Mouse (Mus musculus) CH12.LX (cell line): ENCODE measurements around the gene Efna4. TPM values are rescaled to one million over a fixed set of nuclear protein-coding genes. Genes with fewer than 3 reads are reported as not detected.

Experiments
- DNase-seq: peaks from one replicate; pipeline ENCODE4 v3.0.0-alpha.2; 2013; ENCODE audit errors: extremely low read depth
- H3K27ac ChIP-seq: 2 replicates; pipeline ENCODE4 v1.5.1; 2012; ENCODE audit warnings: low read depth, mild to moderate bottlenecking, control low read depth, moderate library complexity; ENCODE audit not compliant: insufficient read depth
- H3K27me3 ChIP-seq: replicated peaks from 2 replicates; pipeline ENCODE3; 2012; ENCODE audit warnings: inconsistent platforms
- H3K36me3 ChIP-seq, 2 experiments: replicated peaks in 1 of 2; 2 replicates each; pipeline versions ENCODE3 to v1.6.1; 2012; ENCODE audit warnings: inconsistent platforms in 1 of 2, low read length in 1 of 2, mild to moderate bottlenecking in 1 of 2, mixed read lengths in 1 of 2, moderate library complexity in 1 of 2; ENCODE audit not compliant: control insufficient read depth in 1 of 2, insufficient read depth in 1 of 2
- H3K4me1 ChIP-seq, 2 experiments: 2 replicates each; pipeline ENCODE4 v1.6.1; 2012; ENCODE audit warnings: inconsistent platforms in 1 of 2, moderate library complexity in 1 of 2; ENCODE audit not compliant: insufficient read depth in 2 of 2, control insufficient read depth in 1 of 2
- H3K4me2 ChIP-seq: 2 replicates; pipeline ENCODE4 v1.6.1; 2012; ENCODE audit warnings: low read depth, mild to moderate bottlenecking, control low read depth; ENCODE audit not compliant: poor library complexity, insufficient read depth, severe bottlenecking
- H3K4me3 ChIP-seq, 3 experiments: fragments of 150-350 bp in 1 of 3; sonication (generic) in 1 of 3; replicated peaks in 1 of 3; 2 replicates each; pipeline versions ENCODE3 to v1.5.1; 2011 to 2012; ENCODE audit warnings: low read depth in 2 of 3, low read length in 2 of 3, mild to moderate bottlenecking in 2 of 3, moderate library complexity in 2 of 3, control low read depth in 1 of 3, improper control_type of control experiment in 1 of 3, inconsistent platforms in 1 of 3, mixed read lengths in 1 of 3; ENCODE audit not compliant: poor library complexity in 1 of 3
- H3K79me2 ChIP-seq: replicated peaks from 2 replicates; pipeline ENCODE4 v1.6.1; 2012; ENCODE audit warnings: mild to moderate bottlenecking, moderate library complexity; ENCODE audit not compliant: control insufficient read depth, poor library complexity, insufficient read depth, severe bottlenecking; ENCODE audit errors: extremely low read depth
- H3K9ac ChIP-seq: 2 replicates; pipeline ENCODE4 v1.6.1; 2012; ENCODE audit warnings: low read depth, mild to moderate bottlenecking, control low read depth, moderate library complexity; ENCODE audit not compliant: insufficient read depth
- H3K9me3 ChIP-seq: replicated peaks from 2 replicates; pipeline ENCODE3; 2012; ENCODE audit warnings: low read length, inconsistent platforms, mixed read lengths
- CHD1 ChIP-seq: IDR thresholded peaks from 2 replicates; pipeline ENCODE4 v1.6.1; 2012; ENCODE audit warnings: low read depth, low read length, improper control_type of control experiment, inconsistent platforms
- CHD2 ChIP-seq: IDR thresholded peaks from 2 replicates; pipeline ENCODE4 v1.6.1; 2011; ENCODE audit warnings: low read length, improper control_type of control experiment
- ELF1 ChIP-seq: IDR thresholded peaks from 2 replicates; pipeline ENCODE4 v1.6.1; 2014; ENCODE audit warnings: low read depth, mild to moderate bottlenecking, inconsistent platforms, low read length, improper control_type of control experiment
- EP300 ChIP-seq: IDR thresholded peaks from 2 replicates; pipeline ENCODE4 v1.6.1; 2011; ENCODE audit warnings: low read length, improper control_type of control experiment
- GABPA ChIP-seq: IDR thresholded peaks from 2 replicates; pipeline ENCODE4 v1.6.1; 2012; ENCODE audit warnings: low read depth, low read length, improper control_type of control experiment, inconsistent platforms; ENCODE audit not compliant: insufficient replicate concordance
- JUN ChIP-seq: IDR thresholded peaks from 2 replicates; pipeline ENCODE4 v1.6.1; 2011; ENCODE audit warnings: low read depth, mild to moderate bottlenecking, low read length, improper control_type of control experiment, moderate library complexity; ENCODE audit not compliant: insufficient read depth
- JUND ChIP-seq: conservative IDR thresholded peaks from 2 replicates; pipeline ENCODE4 v1.6.1; 2011; ENCODE audit warnings: low read depth, low read length, improper control_type of control experiment
- KAT2A ChIP-seq: IDR thresholded peaks from 2 replicates; pipeline ENCODE4 v1.6.1; 2012; ENCODE audit warnings: low read length, improper control_type of control experiment, inconsistent platforms; ENCODE audit not compliant: insufficient replicate concordance
- MAFK ChIP-seq: IDR thresholded peaks from 2 replicates; pipeline ENCODE4 v1.6.1; 2011; ENCODE audit warnings: low read length, improper control_type of control experiment; ENCODE audit not compliant: insufficient replicate concordance
- MAZ ChIP-seq: IDR thresholded peaks from 2 replicates; pipeline ENCODE4 v1.6.1; 2012; ENCODE audit warnings: low read depth, mild to moderate bottlenecking, inconsistent platforms, low read length, improper control_type of control experiment, moderate library complexity
- MXI1 ChIP-seq: IDR thresholded peaks from 2 replicates; pipeline ENCODE4 v1.6.1; 2011; ENCODE audit warnings: mild to moderate bottlenecking, low read depth, low read length, improper control_type of control experiment
- MYC ChIP-seq: IDR thresholded peaks from 2 replicates; pipeline ENCODE4 v1.6.1; 2011; ENCODE audit warnings: low read depth, mild to moderate bottlenecking, improper control_type of control experiment, low read length
- NELFE ChIP-seq: IDR thresholded peaks from 2 replicates; pipeline ENCODE4 v1.6.1; 2011; ENCODE audit warnings: low read depth, low read length, improper control_type of control experiment
- NRF1 ChIP-seq: IDR thresholded peaks from 2 replicates; pipeline ENCODE4 v1.6.1; 2014; ENCODE audit warnings: low read depth, mild to moderate bottlenecking, inconsistent platforms, low read length, improper control_type of control experiment, moderate library complexity
- PAX5 ChIP-seq: IDR thresholded peaks from 2 replicates; pipeline ENCODE4 v1.6.1; 2012; ENCODE audit warnings: low read length, inconsistent platforms, mixed read lengths
- POLR2A ChIP-seq: IDR thresholded peaks from 2 replicates; pipeline ENCODE4 v1.6.1; 2011; ENCODE audit warnings: low read depth, mild to moderate bottlenecking, improper control_type of control experiment, low read length
- RAD21 ChIP-seq: IDR thresholded peaks from 2 replicates; pipeline ENCODE4 v1.6.1; 2011; ENCODE audit warnings: low read depth, mild to moderate bottlenecking, low read length, improper control_type of control experiment, moderate library complexity
- RCOR1 ChIP-seq: conservative IDR thresholded peaks from 2 replicates; pipeline ENCODE4 v1.6.1; 2012; ENCODE audit warnings: low read depth, mild to moderate bottlenecking, inconsistent platforms, low read length, improper control_type of control experiment
- SMC3 ChIP-seq: IDR thresholded peaks from 2 replicates; pipeline ENCODE4 v1.6.1; 2011; ENCODE audit warnings: low read depth, low read length, improper control_type of control experiment
- TBP ChIP-seq: conservative IDR thresholded peaks from 2 replicates; pipeline ENCODE4 v1.6.1; 2011; ENCODE audit warnings: low read depth, low read length, improper control_type of control experiment
- UBTF ChIP-seq: IDR thresholded peaks from 2 replicates; pipeline ENCODE4 v1.6.1; 2012; ENCODE audit warnings: low read depth, mild to moderate bottlenecking, inconsistent platforms, low read length, improper control_type of control experiment, moderate library complexity
- USF1 ChIP-seq: IDR thresholded peaks from 2 replicates; pipeline ENCODE4 v1.6.1; 2014; ENCODE audit warnings: low read depth, mild to moderate bottlenecking, inconsistent platforms, low read length, improper control_type of control experiment
- USF2 ChIP-seq: conservative IDR thresholded peaks from 2 replicates; pipeline ENCODE4 v1.6.1; 2011; ENCODE audit warnings: low read depth, low read length, improper control_type of control experiment
- ZC3H11A ChIP-seq: IDR thresholded peaks from 2 replicates; pipeline ENCODE4 v1.6.1; 2012; ENCODE audit warnings: low read depth, mild to moderate bottlenecking, inconsistent platforms, low read length, improper control_type of control experiment
- ZKSCAN1 ChIP-seq: IDR thresholded peaks from 2 replicates; pipeline ENCODE4 v1.6.1; 2012; ENCODE audit warnings: low read depth, inconsistent platforms, low read length, improper control_type of control experiment, borderline replicate concordance
- ZMIZ1 ChIP-seq: IDR thresholded peaks from 2 replicates; pipeline ENCODE4 v1.6.1; 2012; ENCODE audit warnings: low read depth, mild to moderate bottlenecking, inconsistent platforms, low read length, improper control_type of control experiment
- ZNF384 ChIP-seq: IDR thresholded peaks from 2 replicates; pipeline ENCODE4 v1.6.1; 2012; ENCODE audit warnings: low read depth, low read length, improper control_type of control experiment, inconsistent platforms
- dilution Hi-C: fragments of 300-500 bp; cut with MboI; formaldehyde crosslinking; loops from 2 replicates; pipeline ENCODE4 v1.14.3; 2020; ENCODE audit warnings: low sequenced_read_pairs; ENCODE audit not compliant: extremely low pct_unique_long_range_greater_than_20kb, extremely low pct_ligation_motif_present
- in situ Hi-C: fragments of 300-500 bp; cut with MboI; formaldehyde crosslinking; loops from 3 replicates; pipeline ENCODE4 v1.14.3; 2019; ENCODE audit warnings: low sequenced_read_pairs, low pct_ligation_motif_present, low pct_unique_long_range_greater_than_20kb, mixed read lengths
- polyA plus RNA-seq: library from polyadenylated mRNA; unstranded; fragments of >175 nt; gene quantifications from 2 replicates; pipeline ENCODE4 v1.2.1, GENCODE M21; 2012; ENCODE audit warnings: low read depth; ENCODE audit not compliant: insufficient read length
- total RNA-seq, 2 experiments: library from RNA; depleted of rRNA; stranded (reverse); fragments of 300-350 nt in 1 of 2; fragments of >200 nt in 1 of 2; gene quantifications; 2 replicates each; pipeline ENCODE4 v1.2.3; 2012 to 2014

Gene Efna4
- total RNA-seq (2012; rRNA removed) = 2.6 and 3.1 TPM in 2 replicates
- 0.76 and 1.1 TPM in 2 replicates for total RNA-seq (2014; rRNA removed)
- 1.00 and 1.1 TPM in 2 replicates for polyA plus RNA-seq

DNA sequence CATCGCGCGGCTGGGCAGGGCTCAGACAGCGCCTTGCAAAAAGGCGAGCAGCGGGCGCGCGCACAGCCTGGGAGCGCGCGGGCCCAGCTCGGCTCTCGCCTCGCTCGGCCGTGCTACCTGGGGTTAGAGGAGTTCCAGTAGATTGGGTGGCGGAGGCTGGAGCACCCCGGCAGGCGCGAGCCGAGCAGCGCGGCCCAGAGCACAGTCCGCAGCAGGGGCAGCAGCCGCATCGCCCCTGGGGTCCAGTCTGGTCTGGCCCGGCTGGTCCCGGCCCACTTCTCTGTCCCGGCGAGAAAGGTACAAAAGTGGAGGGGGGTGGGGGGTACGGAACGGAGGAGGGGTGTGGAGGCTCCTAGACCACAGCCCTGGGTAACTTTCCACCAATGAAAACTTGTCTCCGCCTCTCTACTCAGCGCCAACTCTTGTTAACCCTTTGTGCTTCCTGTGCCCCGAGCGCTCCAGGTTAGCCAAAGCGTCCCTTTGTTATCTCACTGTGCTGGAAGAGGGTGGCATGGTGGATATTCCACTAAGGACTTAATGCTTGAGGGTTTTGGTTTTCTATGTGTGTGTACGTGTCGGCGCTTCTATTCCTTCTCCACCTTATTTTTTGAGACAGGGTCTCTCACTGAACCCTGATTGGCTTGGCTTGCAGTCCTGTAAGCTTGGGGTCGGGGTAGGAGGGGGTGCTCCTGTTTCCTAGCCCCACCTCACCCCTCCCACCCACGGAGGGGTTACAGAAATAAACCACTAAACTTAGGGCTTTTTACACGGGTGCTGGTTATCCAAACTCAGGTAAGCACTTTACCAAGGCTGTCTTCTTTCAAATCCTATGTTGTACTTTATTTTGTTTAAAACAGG lies at the start of gene Efna4:
TSS of gene Efna4 (minus strand) at position 308 of the 858 bp plus-strand sequence.
- Histone ChIP-seq H3K9me3 (no peaks in the 10 kb centered on the region), H3K4me1 (peaks cover 9 to 20% of the 10 kb centered on the region in 2 experiments), H3K27me3 (peaks cover 29% of the 10 kb centered on the region), H3K4me3 (peak within 1 kb of the TSS; percentile 38 to 81 (median 50)), H3K79me2 (no peaks in the 10 kb centered on the region), H3K4me2 (peak within 1 kb of the TSS; percentile 74), H3K27ac (no peak within 1 kb of the TSS), H3K36me3 (peaks cover 0 to 37% of the 10 kb centered on the region in 2 experiments), H3K9ac (peak within 1 kb of the TSS; percentile 62)
- in situ Hi-C loops = loop anchor here (25.0 kb wide), 2 partner anchors 349 to 424 kb away; partner anchors contain the start of genes Chrnb2 and Ube2q1
- dilution Hi-C loops = no loop called here
- no peak for DNase-seq
- TF ChIP-seq POLR2A (peak; percentile 39; the same call in 1 of the 2 replicates), GABPA (no peak)

DNA sequence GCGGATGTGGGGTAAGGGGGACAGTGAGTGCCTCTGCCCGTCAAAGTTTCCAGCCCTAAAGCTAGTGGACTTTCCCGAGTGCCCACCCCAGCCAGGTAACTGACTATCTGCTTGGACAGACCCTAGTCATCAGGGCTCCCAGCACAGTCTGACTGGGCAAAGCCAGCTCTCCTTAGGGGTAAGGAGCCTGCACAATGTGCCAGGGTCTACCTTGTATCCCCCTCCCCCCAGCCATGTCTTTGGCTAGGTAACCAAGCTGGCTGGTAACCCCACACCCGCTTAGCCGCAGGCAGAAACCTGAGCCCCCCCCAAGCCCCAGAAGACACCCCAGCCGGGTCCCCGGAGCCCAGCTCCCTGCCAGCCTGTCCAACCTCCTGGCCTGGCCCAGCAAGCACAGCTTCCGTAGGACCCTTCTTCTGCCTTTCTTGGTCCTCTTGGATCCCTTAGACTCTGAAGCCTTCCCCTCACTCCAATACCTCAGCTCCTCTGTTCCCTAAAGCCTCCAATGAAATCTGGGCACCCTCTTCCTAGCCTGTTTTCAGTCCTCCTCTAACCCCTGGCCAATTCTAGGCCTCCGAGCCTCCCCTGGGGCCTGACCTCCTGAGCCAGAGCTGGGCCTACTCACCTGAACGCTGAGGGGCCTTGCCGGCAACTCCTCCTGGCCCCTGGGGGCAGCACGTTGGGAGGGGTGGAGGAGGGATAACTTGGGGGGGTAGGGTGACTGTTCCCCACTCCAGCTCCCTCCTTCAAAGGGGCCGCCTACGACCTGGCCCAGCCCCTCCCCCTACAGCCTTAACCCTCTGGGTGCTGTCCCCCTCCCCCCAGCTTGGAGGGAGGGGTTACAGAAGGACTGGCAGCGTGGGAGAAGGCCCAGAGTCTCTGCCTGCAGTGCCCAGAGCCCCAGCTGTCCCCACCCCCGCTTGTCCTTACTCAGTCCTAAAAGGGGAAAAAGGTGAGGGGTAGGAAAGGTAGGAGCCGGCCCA lies 48.9 kb upstream of the Efna4 start:
- Histone ChIP-seq H3K9ac (peak overlapping the region; percentile 73), H3K4me1 (peaks cover 20 to 84% of the 10 kb centered on the region in 2 experiments)
- no peak for DNase-seq
- TF ChIP-seq NELFE (no peak), MXI1 (no peak; the same call in 1 of the 2 replicates), ZNF384 (no peak), USF2 (no peak), RAD21 (no peak), TBP (no peak), ELF1 (no peak), POLR2A (peak; percentile 18; the same call in 1 of the 2 replicates), CHD1 (no peak), ZMIZ1 (0 out of 2 replicates have a peak, but pooled peaks have one; percentile 54), ZKSCAN1 (no peak), UBTF (no peak), SMC3 (no peak), JUND (no peak), MYC (0 out of 2 replicates have a peak, but pooled peaks have one; percentile 20), USF1 (no peak), JUN (no peak), ZC3H11A (no peak), CHD2 (peak; percentile 95), PAX5 (no peak), KAT2A (0 out of 2 replicates have a peak, but pooled peaks have one; percentile 43), MAZ (peak; percentile 89), EP300 (no peak), GABPA (no peak), RCOR1 (0 out of 2 replicates have a peak, but pooled peaks have one; percentile 27), MAFK (no peak), NRF1 (no peak)

More for the DNA sequence above, 48.9 kb upstream of the Efna4 start:
- Histone ChIP-seq H3K27me3 (no peaks in the 10 kb centered on the region), H3K79me2 (peaks cover 57% of the 10 kb centered on the region), H3K27ac (peak overlapping the region; percentile 99), H3K4me2 (peak overlapping the region; percentile 79), H3K36me3 (peaks cover 14 to 31% of the 10 kb centered on the region in 2 experiments), H3K4me3 (peak overlapping the region; percentile 63 to 71 (median 64)), H3K9me3 (no peaks in the 10 kb centered on the region)
- in situ Hi-C loops = no loop called here
- dilution Hi-C loops = no loop called here
